Mouse (Mus musculus) heart, postnatal 0 days (tissue): ENCODE data around the gene Klf16. TPM values are rescaled to one million over a fixed set of nuclear protein-coding genes. Genes with fewer than 3 reads are reported as not detected.

ENCODE experiments used
- ATAC-seq: fragments of 200-750 bp; cut with Nextera tagmentation; 2 replicates; pipeline ENCODE4 v1.8.0; 2017; ENCODE audit warnings: low read depth, moderate number of reproducible peaks, moderate library complexity; ENCODE audit not compliant: insufficient read depth
- DNase-seq: peaks from one replicate; pipeline ENCODE4 v3.0.0-alpha.2; 2016; ENCODE audit warnings: low spot score
- H3K27ac ChIP-seq: fragments of 300-500 bp; sonication (generic); 2 replicates; pipeline ENCODE4 v1.5.1; 2014; ENCODE audit warnings: low read depth, mild to moderate bottlenecking
- H3K27me3 ChIP-seq: fragments of 300-500 bp; sonication (generic); 2 replicates; pipeline ENCODE4 v1.6.1; 2014; ENCODE audit warnings: low read length, mixed read lengths; ENCODE audit not compliant: control insufficient read depth, insufficient read depth
- H3K36me3 ChIP-seq: fragments of 300-500 bp; sonication (generic); replicated peaks from 2 replicates; pipeline ENCODE4 v1.6.1; 2014; ENCODE audit warnings: low read length, mixed read lengths; ENCODE audit not compliant: control insufficient read depth, insufficient read depth
- H3K4me1 ChIP-seq: fragments of 300-500 bp; sonication (generic); 2 replicates; pipeline ENCODE4 v1.6.1; 2014; ENCODE audit warnings: antibody characterized with exemption; ENCODE audit not compliant: control insufficient read depth, insufficient read depth
- H3K4me2 ChIP-seq: fragments of 300-500 bp; sonication (generic); 2 replicates; pipeline ENCODE4 v1.6.1; 2014; ENCODE audit warnings: low read depth, mild to moderate bottlenecking, low read length, moderate library complexity
- H3K4me3 ChIP-seq: fragments of 300-500 bp; sonication (generic); 2 replicates; pipeline ENCODE4 v1.5.1; 2014; ENCODE audit warnings: low read depth, low read length
- H3K9ac ChIP-seq: fragments of 300-500 bp; sonication (generic); replicated peaks from 2 replicates; pipeline ENCODE4 v1.6.1; 2014; ENCODE audit warnings: low read depth, low read length, mixed read lengths
- H3K9me3 ChIP-seq: fragments of 300-500 bp; sonication (generic); replicated peaks from 2 replicates; pipeline ENCODE4 v1.6.1; 2016; ENCODE audit warnings: low read length; ENCODE audit not compliant: control insufficient read depth
- CTCF ChIP-seq: IDR thresholded peaks from 2 replicates; pipeline ENCODE4 v1.5.1; 2016; ENCODE audit warnings: antibody characterized with exemption, control low read depth, low read depth
- EP300 ChIP-seq: IDR thresholded peaks from 2 replicates; pipeline ENCODE4 v1.6.1; 2016; ENCODE audit warnings: antibody characterized with exemption, low read depth
- WGBS: fragments of 180-500 bp; shearing (Covaris S2); extraction: QIAGEN DNeasy Blood & Tissue Kit; methylation state at CpG from one replicate; pipeline ENCODE4 v1.1.7; 2014; 5-methylcytosine and 5-hydroxymethylcytosine counted together
- polyA plus RNA-seq: library from polyadenylated mRNA; unstranded; fragments of >200 nt; fragmentation: Nextera tagmentation; extraction: Ambion mirVana; gene quantifications from 2 replicates; pipeline ENCODE4 v1.2.1, GENCODE M21; 2015
- total RNA-seq: library from RNA; depleted of rRNA; stranded (reverse); fragments of >200 nt; gene quantifications from 2 replicates; pipeline ENCODE4 v1.2.3, GENCODE M21; 2014; ENCODE audit warnings: low replicate concordance

Gene Klf16
- total and polyA plus RNA-seq, 2 experiments from 2014 or later = 3.5 to 9.3 TPM

DNA sequence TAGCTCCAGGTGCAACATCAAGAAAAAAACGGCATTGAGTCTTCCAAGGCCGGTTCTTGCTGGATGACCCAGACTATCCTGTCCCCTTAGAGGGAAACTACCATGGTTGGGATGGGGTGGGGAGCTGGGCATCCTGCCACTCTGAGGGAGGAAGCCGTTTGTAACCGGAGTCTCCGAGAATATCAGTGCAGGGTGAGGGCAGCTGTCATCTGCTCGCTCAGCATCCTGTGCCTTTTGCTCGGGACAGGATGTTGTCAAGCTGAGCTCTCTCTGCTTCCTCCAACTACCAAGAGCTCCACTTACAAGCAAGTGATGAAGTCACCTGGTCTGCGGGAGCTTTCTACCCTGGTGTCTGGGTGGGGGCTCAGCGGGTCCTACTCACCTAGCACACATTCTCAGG, 41.1 kb upstream of the Klf16 start:
- Histone ChIP-seq H3K4me2 (no peak overlapping the region), H3K36me3 (peaks cover 23% of the 10 kb centered on the region), H3K9me3 (no peaks in the 10 kb centered on the region), H3K4me3 (no peak overlapping the region), H3K27me3 (no peaks in the 10 kb centered on the region), H3K27ac (peak overlapping the region; percentile 39), H3K4me1 (peaks cover 8% of the 10 kb centered on the region; the same call in 1 of the 2 replicates), H3K9ac (no peak overlapping the region)
- WGBS = 30% methylated on average over 9 of the region's 9 CpGs
- no peak for ATAC-seq
- DNase-seq = peak; percentile 50
- TF ChIP-seq EP300 (0 out of 2 replicates have a peak, but pooled peaks have one; percentile 35), CTCF (no peak)

GRCm38 (mm10) chr10:80614351-80614750, 37.2 kb upstream of the Klf16 start:
- H3K4me2 ChIP-seq = no peak overlapping the region
- no peaks in the 10 kb centered on the region for H3K27me3 ChIP-seq
- WGBS = 85% methylated on average over 6 of the region's 6 CpGs
- H3K27ac ChIP-seq = no peak overlapping the region
- no peaks in the 10 kb centered on the region for H3K9me3 ChIP-seq
- TF ChIP-seq CTCF (no peak), EP300 (no peak)
- H3K4me1 ChIP-seq = peaks cover 3% of the 10 kb centered on the region; the same call in 1 of the 2 replicates
- no peak overlapping the region for H3K9ac ChIP-seq
- no peak for DNase-seq
- no peak overlapping the region for H3K4me3 ChIP-seq
- H3K36me3 ChIP-seq = peaks cover 33% of the 10 kb centered on the region
- no peak for ATAC-seq

GRCm38 (mm10) chr10:80613821-80614220, 36.7 kb upstream of the Klf16 start:
- DNase-seq = no peak
- H3K4me3 ChIP-seq = no peak overlapping the region
- no peak overlapping the region for H3K4me2 ChIP-seq
- H3K27me3 ChIP-seq = no peaks in the 10 kb centered on the region
- no peaks in the 10 kb centered on the region for H3K9me3 ChIP-seq
- WGBS = 78% methylated on average over 3 of the region's 3 CpGs
- H3K27ac ChIP-seq = no peak overlapping the region
- peaks cover 3% of the 10 kb centered on the region; the same call in 1 of the 2 replicates for H3K4me1 ChIP-seq
- no peak overlapping the region for H3K9ac ChIP-seq
- H3K36me3 ChIP-seq = peaks cover 38% of the 10 kb centered on the region
- no peak for ATAC-seq
- no peak for TF ChIP-seq EP300
- TF ChIP-seq CTCF = no peak

- ATAC-seq (no peak), DNase-seq (no peak)
- Histone ChIP-seq H3K27me3 (no peaks in the 10 kb centered on the region), H3K9ac (no peak overlapping the region), H3K9me3 (no peaks in the 10 kb centered on the region), H3K4me1 (no peaks in the 10 kb centered on the region), H3K27ac (no peak overlapping the region), H3K4me2 (no peak overlapping the region), H3K36me3 (peaks cover 57% of the 10 kb centered on the region), H3K4me3 (no peak overlapping the region)
- WGBS = 94% methylated on average over 3 of the region's 3 CpGs
- TF ChIP-seq CTCF (no peak), EP300 (no peak)
These were observed 34.8 kb upstream of the Klf16 start for GRCm38 (mm10) chr10:80611905-80612304.

DNA sequence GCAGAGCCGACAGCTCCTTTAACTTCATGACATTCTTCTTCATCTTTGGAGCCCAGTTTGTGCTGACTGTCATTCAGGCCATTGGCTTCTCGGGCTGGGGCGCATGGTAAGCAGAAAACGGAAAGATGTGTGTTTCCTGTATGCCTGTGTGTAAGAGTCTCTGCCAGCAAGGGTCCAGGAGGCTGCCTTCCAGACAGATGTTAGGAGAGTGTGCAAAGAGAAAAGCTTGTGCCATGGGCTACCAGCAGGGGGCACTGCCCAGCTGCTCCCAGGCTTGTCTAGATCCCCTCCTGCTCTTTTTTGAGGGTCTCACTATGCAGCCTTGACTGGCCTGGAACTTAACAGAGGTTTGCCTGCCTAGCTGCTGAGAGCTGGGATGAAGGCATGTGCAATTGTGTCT, 33.9 kb upstream of the Klf16 start:
- no peaks in the 10 kb centered on the region for H3K27me3 ChIP-seq
- ATAC-seq (no peak), DNase-seq (peak; percentile 45)
- H3K27ac ChIP-seq = no peak overlapping the region
- peaks cover 64% of the 10 kb centered on the region for H3K36me3 ChIP-seq
- H3K4me1 ChIP-seq = no peaks in the 10 kb centered on the region
- no peaks in the 10 kb centered on the region for H3K9me3 ChIP-seq
- 54% methylated on average over 4 of the region's 4 CpGs for WGBS
- no peak for TF ChIP-seq EP300
- peak; percentile 74 for TF ChIP-seq CTCF
- no peak overlapping the region for H3K4me3 ChIP-seq
- no peak overlapping the region for H3K4me2 ChIP-seq
- no peak overlapping the region for H3K9ac ChIP-seq

DNA sequence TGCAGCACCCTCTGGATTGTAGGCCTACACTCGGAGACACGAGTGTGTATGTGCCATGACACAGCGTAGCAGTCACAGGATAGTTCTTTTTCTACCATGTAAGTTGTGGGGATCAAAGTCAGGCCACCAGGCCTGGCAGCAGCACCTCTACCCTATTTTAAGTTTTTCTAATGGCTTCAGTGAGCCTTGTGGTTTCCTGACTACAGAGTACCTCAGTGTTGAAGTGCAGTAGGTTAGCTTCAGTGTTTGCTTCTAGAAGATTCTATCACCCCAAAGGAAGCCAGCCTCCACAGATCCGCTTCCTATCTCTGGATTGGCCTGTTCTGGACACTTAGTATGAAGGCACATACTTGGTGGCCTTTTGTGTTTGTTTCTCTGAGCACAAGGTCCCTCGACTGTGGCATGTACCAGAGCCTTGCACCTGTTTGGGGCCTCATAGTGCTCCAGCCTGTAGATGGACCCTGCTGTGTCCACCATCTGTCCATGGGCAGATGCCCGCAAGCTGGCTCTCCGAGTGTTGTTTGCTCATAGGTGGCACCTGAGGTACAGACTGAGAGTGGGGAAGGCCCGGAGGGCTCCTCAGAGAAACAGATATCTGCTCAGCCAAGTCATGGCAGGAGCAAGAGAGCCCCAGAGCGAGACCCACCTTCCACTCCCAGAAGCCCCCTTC, 33.1 kb upstream of the Klf16 start:
- Histone ChIP-seq H3K27ac (no peak overlapping the region), H3K36me3 (peaks cover 61% of the 10 kb centered on the region), H3K4me3 (no peak overlapping the region), H3K9me3 (no peaks in the 10 kb centered on the region), H3K4me2 (no peak overlapping the region), H3K27me3 (no peaks in the 10 kb centered on the region), H3K9ac (no peak overlapping the region), H3K4me1 (no peaks in the 10 kb centered on the region)
- DNase-seq (no peak), ATAC-seq (no peak)
- no peak for TF ChIP-seq CTCF
- no peak for TF ChIP-seq EP300
- WGBS = 84% methylated on average over 9 of the region's 9 CpGs
